Mouse (Mus musculus) right cerebral cortex, postnatal 4 days (tissue): ENCODE measurements at regions not wholly inside any gene's neighbourhood (a gene's known extent, or its start where the extent isn't known, plus 50 kb on each side); places are given as distances from the start of the nearest gene placed in this dataset.

Experiments
- DNase-seq: peaks from one replicate; pipeline ENCODE4 v3.0.0-alpha.2; 2022

DNA sequence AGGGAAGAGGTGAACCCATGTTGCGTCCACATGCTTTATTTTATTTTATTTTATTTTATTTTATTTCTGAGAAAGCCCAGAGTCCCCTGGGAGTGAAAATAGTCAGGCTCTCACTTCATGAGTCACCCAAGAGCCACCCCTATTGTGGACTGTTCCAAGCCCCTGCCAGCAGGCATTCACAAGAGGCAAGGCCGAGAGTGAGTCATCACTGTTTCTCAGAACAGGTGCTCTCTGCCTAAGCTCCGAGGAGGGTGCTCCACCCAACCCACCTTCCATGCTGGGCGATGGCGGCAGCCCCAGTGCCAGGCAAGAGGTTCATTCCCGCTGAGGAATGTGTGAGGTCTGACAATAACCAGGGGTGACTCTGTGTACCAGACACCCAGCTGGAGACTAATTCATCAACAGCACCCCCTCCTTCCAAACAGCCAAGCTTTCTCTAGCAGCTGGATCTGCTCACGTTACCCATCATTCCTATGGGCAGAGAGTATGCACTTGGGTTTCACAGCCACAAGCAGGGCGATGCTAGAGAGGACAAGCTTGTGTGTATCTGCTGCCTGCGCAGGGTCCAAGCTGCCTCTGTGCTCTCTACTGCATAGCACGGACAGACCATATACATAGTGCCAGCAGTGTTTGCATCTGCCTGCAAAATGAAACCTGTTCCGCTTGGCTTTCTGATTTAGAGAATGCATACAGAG is 122.8 kb downstream of the Zfp706 start:
- DNase-seq = no peak

- no peak for DNase-seq
These were observed 123.5 kb downstream of the Zfp706 start for GRCm38 (mm10) chr15:36884074-36884473.

DNA sequence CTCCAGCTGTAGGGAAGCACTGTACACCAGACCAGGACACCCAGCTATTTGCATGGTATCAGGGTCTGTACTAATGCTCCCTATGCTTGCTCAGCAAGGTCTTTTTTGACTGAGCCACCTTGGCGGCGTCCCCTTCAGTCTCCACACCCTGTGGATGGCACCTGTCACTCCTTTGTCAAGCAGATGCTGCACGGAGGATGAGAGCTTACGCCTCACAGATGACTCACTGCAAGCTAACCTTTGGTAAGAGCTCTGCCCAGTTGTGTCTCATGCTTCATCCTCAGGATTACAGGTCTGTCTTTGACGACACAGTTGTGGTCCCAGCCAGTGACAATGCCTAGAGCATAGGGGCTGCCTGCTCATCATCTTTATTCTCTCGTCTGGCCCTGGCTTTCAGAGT is 124.4 kb downstream of the Zfp706 start:
- DNase-seq = no peak

DNA sequence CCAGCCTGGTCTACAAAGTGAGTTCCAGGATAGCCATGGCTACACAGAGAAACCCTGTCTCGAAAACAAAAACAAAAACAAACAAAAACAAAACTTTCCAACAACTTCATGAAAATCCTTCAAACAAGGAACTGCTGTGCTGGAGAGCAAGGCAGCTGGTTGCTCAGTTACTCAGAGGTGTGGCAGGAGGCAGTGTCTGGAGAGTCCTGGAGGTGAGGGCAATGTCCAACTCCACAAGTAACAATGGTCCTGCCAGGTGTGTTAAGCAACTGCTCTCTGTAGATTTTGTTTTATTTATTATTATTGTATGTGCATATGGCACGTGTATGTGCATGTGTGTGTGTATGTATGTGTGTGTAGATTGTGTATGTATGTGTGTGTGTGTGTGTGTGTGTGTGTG is 126.0 kb downstream of the Zfp706 start:
- no peak for DNase-seq

- no peak for DNase-seq
These were observed 127.0 kb downstream of the Zfp706 start for GRCm38 (mm10) chr15:36880602-36881001.

DNA sequence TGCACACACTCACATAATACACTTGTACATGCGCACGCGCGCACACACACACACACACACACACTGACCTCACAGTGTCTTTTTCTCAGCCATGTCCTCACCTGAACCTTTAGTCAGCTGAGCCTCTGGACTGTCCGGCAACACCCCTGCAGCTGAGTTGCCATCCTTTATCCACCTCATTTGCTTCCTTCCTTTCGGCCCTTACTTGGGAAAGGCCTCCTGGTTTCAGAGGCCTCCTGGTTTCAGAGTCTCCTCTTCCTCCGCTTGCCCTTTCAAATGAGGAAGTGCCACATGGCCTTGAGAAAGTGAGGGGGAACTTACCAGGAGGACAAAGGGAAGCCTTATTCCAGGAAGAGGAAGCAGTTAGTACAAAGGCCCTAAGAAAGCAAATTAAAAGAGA is 128.0 kb downstream of the Zfp706 start:
- no peak for DNase-seq

DNA sequence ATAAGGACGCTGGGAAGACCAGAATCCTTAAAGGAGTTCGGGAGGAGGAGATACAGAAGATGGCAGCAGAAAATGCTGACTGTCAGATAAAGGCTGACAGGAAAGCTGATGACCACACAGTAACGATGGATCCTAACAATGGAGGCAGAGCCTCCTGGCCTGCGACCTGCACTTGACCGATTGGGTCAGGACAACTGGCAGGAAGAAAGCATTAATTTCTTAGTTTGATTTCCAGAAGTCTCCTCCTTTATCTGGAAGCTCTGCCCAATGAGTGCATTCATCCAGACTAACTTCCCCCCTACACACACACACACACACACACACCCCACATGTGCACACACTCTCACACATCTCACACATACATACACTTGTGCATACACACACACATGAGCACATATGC is 128.6 kb downstream of the Zfp706 start:
- no peak for DNase-seq

- no peak for DNase-seq
These were observed 129.3 kb downstream of the Zfp706 start for GRCm38 (mm10) chr15:36878276-36878675.

DNA sequence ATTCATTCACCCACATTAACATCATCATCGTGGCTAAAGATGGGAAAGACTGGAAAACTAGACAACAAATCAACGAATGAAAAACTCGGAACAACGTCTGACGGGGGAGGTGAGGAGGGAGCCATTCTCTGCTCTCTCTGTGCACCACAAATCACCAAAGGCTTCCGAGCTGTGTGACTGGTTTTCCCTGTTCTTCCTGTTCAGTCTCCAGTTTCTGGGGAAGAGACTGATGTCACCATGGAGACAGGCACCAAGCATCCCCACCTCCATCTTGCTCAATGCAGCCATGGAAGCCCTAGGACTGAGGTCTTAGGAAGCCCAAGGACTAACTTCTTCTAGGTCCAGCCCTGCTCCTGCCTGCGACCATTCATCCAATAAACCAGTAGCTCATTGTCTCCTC is 130.1 kb downstream of the Zfp706 start:
- DNase-seq = no peak

- DNase-seq = no peak
These were observed 131.4 kb downstream of the Zfp706 start for GRCm38 (mm10) chr15:36875980-36876778.

- no peak for DNase-seq
These were observed 133.0 kb downstream of the Zfp706 start for GRCm38 (mm10) chr15:36874555-36874954.

GRCm38 (mm10) chr15:36873884-36874243 is 133.7 kb downstream of the Zfp706 start:
- DNase-seq = no peak

DNA sequence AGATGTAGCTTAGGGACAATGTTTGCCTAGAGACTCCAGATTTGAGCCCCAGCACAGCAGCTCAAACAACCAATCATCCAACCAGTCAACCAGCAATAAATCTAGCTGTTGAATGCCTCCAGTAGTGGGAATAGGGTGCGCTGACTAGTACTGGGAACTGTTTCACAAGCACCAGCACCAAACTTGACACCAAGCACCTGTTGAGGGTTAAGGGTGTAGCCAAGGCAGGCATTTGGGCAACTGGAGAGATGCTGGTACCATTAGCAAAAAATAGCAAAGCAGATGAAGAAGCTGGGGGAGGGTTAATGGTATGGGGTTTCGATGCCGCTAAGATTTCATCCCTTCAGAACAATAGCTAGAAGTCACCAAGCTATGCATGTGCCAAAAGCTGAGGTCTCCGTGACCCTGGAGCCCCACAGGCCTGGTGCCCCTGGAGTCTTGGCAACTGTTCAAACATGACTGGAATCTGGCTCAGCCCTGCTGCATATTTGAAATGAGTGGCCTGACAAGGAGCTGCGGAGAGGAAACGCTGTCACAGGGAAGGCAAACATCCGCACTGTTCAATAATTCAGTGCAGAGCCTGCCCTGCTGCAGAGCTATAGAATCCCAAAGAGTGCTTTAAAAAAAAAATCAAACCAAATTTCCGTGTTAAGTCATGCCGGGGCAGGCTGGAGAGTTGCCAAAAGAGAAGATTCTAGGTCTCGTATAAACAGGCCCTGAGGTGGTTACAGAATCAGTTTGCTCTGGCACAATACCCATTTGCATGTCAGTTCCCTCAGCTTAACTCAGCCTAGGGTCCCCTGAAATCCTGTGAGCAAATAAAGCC is 134.3 kb downstream of the Zfp706 start:
- DNase-seq = peak; percentile 34

DNA sequence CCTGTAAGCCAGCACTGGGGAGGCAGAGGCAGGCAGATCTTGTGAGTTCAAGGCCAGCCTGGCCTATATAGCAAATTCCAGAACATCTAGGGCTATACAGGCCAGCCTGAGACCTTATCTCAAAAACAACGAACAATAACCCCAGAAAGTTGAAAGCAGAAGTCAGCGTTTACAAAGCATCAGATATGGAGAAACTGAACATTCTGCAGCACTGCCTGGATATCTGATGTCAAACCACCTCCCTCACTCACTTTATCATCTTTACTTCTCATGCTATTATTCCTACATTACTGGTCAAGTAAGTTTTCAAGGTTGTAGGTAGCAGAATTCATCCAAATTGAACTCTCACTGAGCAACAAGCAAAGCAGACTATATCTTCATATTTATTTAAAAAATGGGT is 135.0 kb downstream of the Zfp706 start:
- DNase-seq = no peak

DNA sequence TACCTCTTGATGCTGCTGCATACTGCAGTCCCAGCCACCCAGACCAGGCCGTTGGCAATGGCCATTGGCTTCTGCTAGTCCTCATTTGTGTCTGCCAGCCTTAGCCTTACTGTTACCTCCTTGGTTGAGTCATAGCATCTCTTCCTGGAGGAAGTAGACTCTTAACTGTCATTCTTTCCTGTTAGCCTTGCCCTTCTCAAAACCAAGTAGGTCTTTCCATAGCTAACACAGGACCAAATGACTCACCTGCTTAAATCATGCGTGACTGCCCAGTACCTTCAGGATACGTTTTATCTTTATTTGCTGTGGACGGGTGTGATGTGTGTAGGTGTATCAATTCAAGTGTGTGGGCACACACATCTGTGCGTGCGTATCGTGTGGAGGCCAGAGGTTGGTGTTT is 136.9 kb downstream of the Zfp706 start:
- DNase-seq = no peak

GRCm38 (mm10) chr15:36870094-36870493 is 137.5 kb downstream of the Zfp706 start:
- DNase-seq = no peak

- DNase-seq = no peak
These were observed 141.5 kb downstream of the Zfp706 start for GRCm38 (mm10) chr15:36866088-36866487.

- DNase-seq = no peak
These were observed 142.2 kb downstream of the Zfp706 start for GRCm38 (mm10) chr15:36865332-36865731.

DNA sequence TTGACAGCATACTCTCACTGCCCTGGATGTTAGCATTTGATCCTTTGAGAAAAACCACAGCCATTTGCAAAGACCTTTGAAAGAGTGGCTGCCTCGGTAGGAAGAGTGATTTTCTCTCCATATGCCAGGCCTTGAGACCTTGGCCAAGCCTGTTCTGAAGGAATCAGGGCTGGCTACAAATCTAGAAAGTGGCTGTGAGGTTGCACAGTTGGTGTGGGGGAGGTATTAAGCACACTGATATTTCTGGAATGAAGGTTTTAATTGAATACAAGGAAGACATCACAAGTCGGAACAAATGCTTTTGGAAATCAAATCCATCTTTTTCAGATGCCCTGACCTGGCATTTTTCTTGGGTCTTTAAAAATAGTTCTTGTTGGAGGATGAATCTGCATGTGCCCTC is 143.5 kb downstream of the Zfp706 start:
- no peak for DNase-seq

GRCm38 (mm10) chr15:36858711-36859110 is 148.9 kb downstream of the Zfp706 start:
- DNase-seq = no peak

DNA sequence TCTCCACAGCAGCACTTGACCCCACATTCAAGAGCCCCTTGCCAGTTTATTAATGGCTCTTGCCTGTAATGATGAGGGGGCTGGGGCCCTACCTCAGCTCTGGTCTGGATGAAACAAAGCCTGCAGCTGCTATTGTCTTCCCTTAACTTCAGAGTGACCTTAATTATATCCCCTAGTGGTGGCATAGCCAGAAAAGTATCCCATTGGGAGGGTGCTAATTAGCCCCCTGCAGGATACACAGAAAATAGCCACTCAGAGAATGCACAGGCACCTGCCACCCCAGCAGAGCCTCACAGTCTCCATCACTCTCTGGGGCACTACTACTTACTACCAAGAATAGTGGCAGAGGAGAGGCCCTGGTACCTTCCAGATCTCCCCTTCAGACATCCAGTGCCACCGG is 150.0 kb downstream of the Zfp706 start:
- DNase-seq = no peak

- DNase-seq = no peak
These were observed 151.9 kb downstream of the Zfp706 start for GRCm38 (mm10) chr15:36855550-36856131.

DNA sequence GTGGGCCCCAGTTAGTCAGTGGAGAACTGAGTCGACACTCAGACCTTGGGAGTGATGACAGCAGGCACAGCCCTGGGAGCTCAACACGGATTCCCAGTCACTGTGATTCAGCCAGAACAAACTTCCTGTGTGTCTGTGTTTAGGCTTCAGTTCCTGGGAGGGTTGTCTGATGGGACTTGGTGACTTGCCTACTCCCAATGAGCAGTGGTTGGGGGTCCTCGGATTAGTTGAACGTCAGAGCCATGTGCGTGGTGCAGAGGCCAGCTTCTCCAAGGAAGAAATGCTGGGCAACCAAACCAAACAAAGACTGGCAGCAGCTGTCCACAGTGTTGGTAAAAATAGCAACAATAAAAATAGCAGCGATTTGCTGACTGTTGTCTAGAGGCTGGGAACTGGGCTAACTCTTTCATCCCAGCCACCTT is 152.7 kb downstream of the Zfp706 start:
- DNase-seq = no peak
